Mouse (Mus musculus): Measurements from ENCODE around the gene Lztr1. TPM values are rescaled to one million over a fixed set of nuclear protein-coding genes. Genes with fewer than 3 reads are reported as not detected.
A peak's percentile ranks its signal among the peaks of the same experiment; 100 is the strongest.
"Not testable (repeated sequence)": the region's sequence is repeated elsewhere in the genome, so short reads cannot be mapped to it uniquely, and the experiment has no call there.

Lztr1 gene
- polyA plus RNA-seq, 1 experiment from 2014 or later = 140 TPM

DNA sequence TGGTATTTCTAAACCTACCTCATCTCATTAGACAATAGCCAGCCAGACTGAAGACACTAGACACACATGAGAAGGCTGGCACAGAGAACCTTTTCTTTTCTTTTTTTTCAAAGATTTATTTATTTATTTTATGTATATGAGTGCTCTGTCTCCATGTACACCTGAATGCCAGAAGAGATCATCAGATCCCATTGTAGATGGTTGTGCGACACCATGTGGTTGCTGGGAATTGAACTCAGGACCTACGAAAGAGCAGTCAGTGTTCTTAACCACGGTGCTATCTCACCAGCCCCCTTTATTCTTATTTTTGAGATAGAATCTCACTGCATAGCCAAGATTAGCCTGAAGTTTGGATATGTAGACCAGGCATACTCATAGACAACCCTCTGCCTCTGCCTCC, 28.1 kb downstream of the Lztr1 start:
- WGBS = 89% methylated on average over 3 of the region's 3 CpGs
- no peak overlapping the region for H3K4me3 ChIP-seq (ENCODE audit: low read length)

DNA sequence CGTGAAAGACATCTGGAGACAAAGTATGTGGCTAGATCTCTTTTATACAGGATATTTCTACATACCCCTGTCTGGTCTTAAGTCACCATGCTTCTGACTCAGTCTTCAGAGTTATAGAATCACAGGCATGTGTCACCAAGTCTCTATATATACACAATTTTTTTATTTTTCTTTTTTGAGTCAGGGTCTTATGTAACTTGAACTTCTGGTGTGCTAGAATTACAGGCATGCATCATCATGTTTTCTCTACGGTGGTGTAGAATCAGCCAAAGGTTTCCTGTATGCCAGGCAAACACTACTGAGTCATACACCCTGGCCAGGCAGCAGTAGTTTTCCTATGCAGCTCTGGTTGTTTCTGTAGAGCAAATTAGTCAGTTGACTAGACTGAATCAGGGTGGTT, 34.1 kb downstream of the Lztr1 start:
- no peak overlapping the region for H3K4me2 ChIP-seq (ENCODE audit: low read length)
- no peaks in the 10 kb centered on the region for H3K27me3 ChIP-seq (replicated peaks; ENCODE audit: control insufficient read depth, insufficient read depth, low read length)
- 84% methylated on average over 2 of the region's 2 CpGs for WGBS
- H3K4me3 ChIP-seq (ENCODE audit: low read length) = no peak overlapping the region
- H3K36me3 ChIP-seq (ENCODE audit: control insufficient read depth, insufficient read depth, low read length) = no peaks in the 10 kb centered on the region
- no peaks in the 10 kb centered on the region for H3K9me3 ChIP-seq (ENCODE audit: control insufficient read depth, low read length)
- H3K4me1 ChIP-seq (ENCODE audit: control insufficient read depth, insufficient read depth, low read depth, low read length) = no peaks in the 10 kb centered on the region
- H3K9ac ChIP-seq (ENCODE audit: low read depth, low read length) = no peak overlapping the region
- no peak overlapping the region for H3K27ac ChIP-seq (ENCODE audit: low read depth, low read length)
- ATAC-seq = no peak

More for the DNA sequence above, 28.1 kb downstream of the Lztr1 start:
- Histone ChIP-seq H3K4me1 (ENCODE audit: control insufficient read depth, insufficient read depth, low read depth, low read length) (peaks cover 6% of the 10 kb centered on the region), H3K27me3 (replicated peaks; ENCODE audit: control insufficient read depth, insufficient read depth, low read length) (no peaks in the 10 kb centered on the region), H3K4me2 (ENCODE audit: low read length) (no peak overlapping the region), H3K9ac (ENCODE audit: low read depth, low read length) (no peak overlapping the region), H3K36me3 (ENCODE audit: control insufficient read depth, insufficient read depth, low read length) (no peaks in the 10 kb centered on the region), H3K9me3 (ENCODE audit: control insufficient read depth, low read length) (no peaks in the 10 kb centered on the region), H3K27ac (ENCODE audit: low read depth, low read length) (no peak overlapping the region)
- no peak for ATAC-seq

DNA sequence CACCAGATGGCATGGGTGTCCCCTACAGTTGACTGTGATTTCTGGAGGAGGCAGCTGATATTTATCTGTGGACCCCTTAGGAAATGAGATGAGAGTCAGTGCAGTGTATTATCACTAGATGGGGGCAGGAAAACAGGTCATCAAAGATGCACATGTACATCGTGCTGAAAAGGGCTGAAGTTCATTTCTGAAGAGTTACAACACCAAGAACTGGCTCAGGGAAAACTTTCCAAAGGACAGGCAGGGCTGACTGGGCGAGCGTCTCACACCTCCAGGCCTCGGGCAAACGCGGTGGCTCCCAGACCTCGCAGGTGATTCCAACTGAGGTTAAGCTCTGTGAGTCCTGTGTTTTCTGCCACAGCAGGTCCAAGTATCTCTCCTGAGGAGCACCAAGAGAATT, 44.3 kb downstream of the Lztr1 start:
- ATAC-seq = no peak

DNA sequence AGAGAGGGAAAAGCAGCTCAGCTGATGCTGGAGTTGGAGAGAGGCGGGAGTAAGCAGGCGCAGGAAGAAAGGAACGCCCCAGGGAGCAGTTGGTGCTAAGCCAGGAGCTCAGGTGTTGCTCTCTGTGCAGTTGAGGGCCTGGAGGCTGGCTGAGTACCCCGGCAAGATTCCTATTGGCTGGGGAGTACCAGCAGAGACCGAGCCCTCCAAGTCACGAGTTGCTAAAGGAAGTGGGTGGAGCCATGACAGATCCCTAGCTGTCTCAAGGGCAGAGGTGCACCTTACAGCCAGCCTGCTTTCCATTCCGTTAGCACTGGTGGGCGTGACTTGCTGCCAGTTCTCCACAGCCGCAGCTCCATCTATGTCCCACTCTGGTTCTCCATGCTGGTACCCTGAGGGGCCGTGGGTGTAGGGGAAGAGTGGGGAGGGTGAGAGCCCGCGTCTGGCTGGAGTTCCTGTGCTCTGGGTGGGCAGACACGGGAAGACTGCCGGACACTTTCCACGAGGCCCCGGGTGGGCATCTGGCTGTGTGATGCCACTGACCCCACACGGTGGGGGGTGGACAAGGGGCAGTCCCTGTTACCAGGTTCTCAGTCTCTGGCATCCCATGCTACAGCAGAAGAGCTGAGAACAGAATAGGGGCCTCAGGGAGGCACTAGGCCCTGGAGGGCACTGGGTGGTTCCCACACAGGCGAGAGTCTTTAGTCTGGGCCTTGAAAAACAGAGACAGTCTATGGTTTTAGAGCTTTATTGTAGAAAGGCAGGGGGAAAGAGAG, 45.6 kb downstream of the Lztr1 start:
- Histone ChIP-seq H3K27me3 (replicated peaks; ENCODE audit: control insufficient read depth, insufficient read depth, low read length) (no peaks in the 10 kb centered on the region), H3K4me2 (ENCODE audit: low read length) (peak overlapping the region; percentile 54), H3K9me3 (ENCODE audit: control insufficient read depth, low read length) (no peaks in the 10 kb centered on the region), H3K4me3 (ENCODE audit: low read length) (peak overlapping the region; percentile 29), H3K9ac (ENCODE audit: low read depth, low read length) (peak overlapping the region; percentile 58), H3K27ac (ENCODE audit: low read depth, low read length) (peak overlapping the region; percentile 67), H3K36me3 (ENCODE audit: control insufficient read depth, insufficient read depth, low read length) (no peaks in the 10 kb centered on the region), H3K4me1 (ENCODE audit: control insufficient read depth, insufficient read depth, low read depth, low read length) (peaks cover 13% of the 10 kb centered on the region)
- 4% methylated on average over 18 of the region's 18 CpGs for WGBS
- peak; percentile 92 for ATAC-seq

More for the DNA sequence above, 44.3 kb downstream of the Lztr1 start:
- H3K36me3 ChIP-seq (ENCODE audit: control insufficient read depth, insufficient read depth, low read length) = no peaks in the 10 kb centered on the region
- H3K9me3 ChIP-seq (ENCODE audit: control insufficient read depth, low read length) = no peaks in the 10 kb centered on the region
- no peak overlapping the region for H3K4me3 ChIP-seq (ENCODE audit: low read length)
- no peak overlapping the region for H3K27ac ChIP-seq (ENCODE audit: low read depth, low read length)
- WGBS = 91% methylated on average over 7 of the region's 7 CpGs
- peaks cover 8% of the 10 kb centered on the region for H3K4me1 ChIP-seq (ENCODE audit: control insufficient read depth, insufficient read depth, low read depth, low read length)
- no peak overlapping the region for H3K9ac ChIP-seq (ENCODE audit: low read depth, low read length)
- no peak overlapping the region for H3K4me2 ChIP-seq (ENCODE audit: low read length)
- no peaks in the 10 kb centered on the region for H3K27me3 ChIP-seq (replicated peaks; ENCODE audit: control insufficient read depth, insufficient read depth, low read length)

DNA sequence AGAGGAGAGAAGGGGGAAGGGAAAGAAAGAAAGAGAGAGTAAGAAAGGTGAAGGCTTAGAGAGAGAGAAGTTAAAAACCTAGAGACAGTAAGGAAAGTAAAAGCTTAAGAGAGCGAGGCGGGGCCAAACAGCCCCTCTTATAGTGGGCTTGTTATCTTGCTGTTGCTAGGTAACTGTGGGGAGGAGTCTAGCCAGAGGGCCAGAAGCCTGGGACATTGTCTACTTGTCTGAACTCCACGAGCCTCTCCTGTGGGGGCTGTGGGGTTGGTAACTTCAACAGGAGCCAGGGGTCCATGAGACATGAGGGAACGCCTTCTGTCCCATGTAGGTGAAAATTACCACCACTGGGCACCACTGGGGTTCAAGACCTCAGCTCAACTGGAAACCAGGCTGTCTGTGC, 46.2 kb downstream of the Lztr1 start:
- WGBS = 14% methylated on average over 4 of the region's 4 CpGs
- H3K4me3 ChIP-seq (ENCODE audit: low read length); H3K27me3 ChIP-seq (replicated peaks; ENCODE audit: control insufficient read depth, insufficient read depth, low read length); H3K36me3 ChIP-seq (ENCODE audit: control insufficient read depth, insufficient read depth, low read length); H3K9ac ChIP-seq (ENCODE audit: low read depth, low read length); ATAC-seq; H3K9me3 ChIP-seq (ENCODE audit: control insufficient read depth, low read length); H3K27ac ChIP-seq (ENCODE audit: low read depth, low read length): not testable (repeated sequence)
- H3K4me1 ChIP-seq (ENCODE audit: control insufficient read depth, insufficient read depth, low read depth, low read length) = peaks cover 13% of the 10 kb centered on the region
- peak overlapping the region; percentile 54; the same call in 1 of the 2 replicates for H3K4me2 ChIP-seq (ENCODE audit: low read length)

DNA sequence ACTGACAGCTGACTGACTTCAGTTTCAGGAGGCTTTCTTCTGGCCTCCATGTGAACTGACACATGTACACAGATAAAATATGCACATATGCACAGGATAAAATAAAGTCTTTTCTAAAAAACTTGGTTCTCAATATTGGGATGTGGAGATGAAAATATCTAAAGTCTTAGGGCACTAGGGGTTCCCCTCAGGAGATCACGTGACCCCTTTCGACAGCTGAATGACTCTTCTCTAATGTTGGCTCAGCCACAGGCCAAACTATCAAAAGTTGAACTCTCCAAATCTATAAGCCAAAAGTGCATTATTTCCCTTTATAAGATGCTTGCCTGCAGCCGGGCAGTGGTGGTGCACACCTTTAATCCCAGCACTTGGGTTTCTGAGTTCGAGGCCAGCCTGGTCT, 47.7 kb downstream of the Lztr1 start:
- H3K9me3 ChIP-seq (ENCODE audit: control insufficient read depth, low read length) = no peaks in the 10 kb centered on the region
- no peak overlapping the region for H3K9ac ChIP-seq (ENCODE audit: low read depth, low read length)

DNA sequence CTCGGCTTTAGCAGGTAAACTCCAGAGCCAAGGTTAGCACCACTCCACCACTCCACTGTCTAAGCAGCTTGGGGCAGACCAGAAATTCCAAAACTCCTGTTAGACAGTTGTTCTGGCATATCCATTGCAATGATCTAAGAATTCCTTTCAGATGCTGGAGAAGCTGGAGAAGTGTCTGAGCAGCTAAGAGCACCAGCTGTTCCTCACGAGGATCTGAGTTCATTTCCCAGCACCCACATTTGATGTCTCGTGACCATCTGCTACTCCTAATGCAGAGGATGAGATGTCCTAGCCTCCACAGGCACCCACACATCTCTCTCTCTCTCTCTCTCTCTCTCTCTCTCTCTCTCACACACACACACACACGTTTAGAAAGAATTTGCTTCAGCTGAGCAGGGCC, 48.4 kb downstream of the Lztr1 start:
- Histone ChIP-seq H3K9ac (ENCODE audit: low read depth, low read length) (no peak overlapping the region), H3K4me2 (ENCODE audit: low read length) (no peak overlapping the region), H3K4me3 (ENCODE audit: low read length) (no peak overlapping the region), H3K4me1 (ENCODE audit: control insufficient read depth, insufficient read depth, low read depth, low read length) (peaks cover 21% of the 10 kb centered on the region), H3K9me3 (ENCODE audit: control insufficient read depth, low read length) (no peaks in the 10 kb centered on the region), H3K27ac (ENCODE audit: low read depth, low read length) (no peak overlapping the region), H3K27me3 (replicated peaks; ENCODE audit: control insufficient read depth, insufficient read depth, low read length) (peaks cover 3% of the 10 kb centered on the region; the same call in 1 of the 2 replicates), H3K36me3 (ENCODE audit: control insufficient read depth, insufficient read depth, low read length) (no peaks in the 10 kb centered on the region)
- 67% methylated on average over 4 of the region's 4 CpGs for WGBS
- ATAC-seq = no peak

More for the DNA sequence above, 47.7 kb downstream of the Lztr1 start:
- H3K27me3 ChIP-seq (replicated peaks; ENCODE audit: control insufficient read depth, insufficient read depth, low read length) = peaks cover 3% of the 10 kb centered on the region; the same call in 1 of the 2 replicates
- 91% methylated on average over 4 of the region's 4 CpGs for WGBS
- peaks cover 18% of the 10 kb centered on the region for H3K4me1 ChIP-seq (ENCODE audit: control insufficient read depth, insufficient read depth, low read depth, low read length)
- H3K36me3 ChIP-seq (ENCODE audit: control insufficient read depth, insufficient read depth, low read length) = no peaks in the 10 kb centered on the region
- no peak for ATAC-seq
- no peak overlapping the region for H3K27ac ChIP-seq (ENCODE audit: low read depth, low read length)
- no peak overlapping the region for H3K4me2 ChIP-seq (ENCODE audit: low read length)
- no peak overlapping the region for H3K4me3 ChIP-seq (ENCODE audit: low read length)

DNA sequence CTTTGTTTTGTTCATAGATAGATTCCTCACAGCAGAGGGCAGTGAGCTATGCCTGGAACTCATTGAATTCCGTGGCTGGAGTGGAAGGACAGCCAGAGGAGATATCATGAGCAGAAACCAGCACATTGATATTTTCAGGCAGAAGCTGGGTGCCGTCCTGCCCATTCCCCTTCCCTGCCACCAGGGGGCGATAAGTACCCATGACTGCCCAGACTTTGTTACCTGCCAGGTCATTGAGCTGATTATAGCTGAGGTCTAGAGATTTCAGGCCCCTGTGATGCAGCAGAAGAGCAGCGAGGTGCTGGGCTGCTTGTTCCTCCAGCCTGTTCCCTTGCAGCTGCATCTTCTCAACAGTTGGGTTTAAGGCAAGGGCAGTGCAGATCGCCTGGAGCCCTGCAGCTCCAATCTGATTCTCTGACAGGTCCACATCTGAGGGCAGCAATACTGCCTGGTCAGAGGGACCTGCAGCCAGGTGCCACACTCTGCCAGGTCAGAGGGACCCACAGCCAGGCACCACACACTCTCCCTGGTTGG, 49.5 kb downstream of the Lztr1 start:
- peaks cover 3% of the 10 kb centered on the region; the same call in 1 of the 2 replicates for H3K27me3 ChIP-seq (replicated peaks; ENCODE audit: control insufficient read depth, insufficient read depth, low read length)
- no peaks in the 10 kb centered on the region for H3K9me3 ChIP-seq (ENCODE audit: control insufficient read depth, low read length)
- 0 out of 2 replicates have a peak, but pooled peaks have one; percentile 10 for ATAC-seq
- 1% methylated on average over 5 of the region's 5 CpGs for WGBS
- peaks cover 21% of the 10 kb centered on the region for H3K4me1 ChIP-seq (ENCODE audit: control insufficient read depth, insufficient read depth, low read depth, low read length)
- H3K36me3 ChIP-seq (ENCODE audit: control insufficient read depth, insufficient read depth, low read length) = no peaks in the 10 kb centered on the region
- no peak overlapping the region for H3K27ac ChIP-seq (ENCODE audit: low read depth, low read length)
- no peak overlapping the region for H3K4me3 ChIP-seq (ENCODE audit: low read length)
- H3K4me2 ChIP-seq (ENCODE audit: low read length) = no peak overlapping the region
- H3K9ac ChIP-seq (ENCODE audit: low read depth, low read length) = no peak overlapping the region

DNA sequence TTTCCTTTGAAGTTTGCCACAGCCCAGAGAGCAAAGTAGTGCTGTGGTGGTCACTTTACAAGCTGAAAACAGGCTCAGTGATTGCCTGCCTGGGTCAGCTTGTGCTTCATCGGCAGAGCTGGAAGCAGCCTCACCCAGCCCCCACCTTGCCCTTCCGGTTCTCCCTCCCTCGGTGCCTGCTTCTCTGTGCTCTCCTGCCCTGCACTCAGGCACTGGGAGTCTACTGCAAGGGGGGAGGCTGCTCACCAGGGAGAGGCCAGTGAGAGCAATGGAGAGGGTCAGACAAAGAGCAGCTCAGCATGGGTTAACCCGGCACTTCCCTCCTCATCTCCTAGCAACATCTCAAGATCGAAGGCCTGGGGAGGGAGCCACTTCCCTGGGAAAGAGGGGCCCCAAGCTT, 50.3 kb downstream of the Lztr1 start:
- no peak overlapping the region for H3K27ac ChIP-seq (ENCODE audit: low read depth, low read length)
- H3K9me3 ChIP-seq (ENCODE audit: control insufficient read depth, low read length) = no peaks in the 10 kb centered on the region
- H3K9ac ChIP-seq (ENCODE audit: low read depth, low read length) = peak overlapping the region; percentile 38; the same call in 1 of the 2 replicates
- no peak overlapping the region for H3K4me3 ChIP-seq (ENCODE audit: low read length)
- peaks cover 3% of the 10 kb centered on the region; the same call in 1 of the 2 replicates for H3K27me3 ChIP-seq (replicated peaks; ENCODE audit: control insufficient read depth, insufficient read depth, low read length)
- peak overlapping the region; percentile 34 for H3K4me2 ChIP-seq (ENCODE audit: low read length)
- H3K4me1 ChIP-seq (ENCODE audit: control insufficient read depth, insufficient read depth, low read depth, low read length) = peaks cover 18% of the 10 kb centered on the region
- no peaks in the 10 kb centered on the region for H3K36me3 ChIP-seq (ENCODE audit: control insufficient read depth, insufficient read depth, low read length)
- WGBS = 0% methylated on average over 5 of the region's 5 CpGs
- ATAC-seq = no peak
